Mouse (Mus musculus) lung, adult 2 months (tissue): ENCODE data around the gene Gnb5. TPM values are rescaled to one million over a fixed set of nuclear protein-coding genes. Genes with fewer than 3 reads are reported as not detected.

Experiments used
- DNase-seq: peaks from one replicate; pipeline ENCODE4 v3.0.0; 2022
- H3K4me1 ChIP-seq: fragments of 200-500 bp; 2 replicates; pipeline ENCODE4 v1.6.1; 2011; ENCODE audit warnings: low read length; ENCODE audit not compliant: control insufficient read depth, insufficient read depth
- H3K4me3 ChIP-seq: fragments of 200-500 bp; replicated peaks from 2 replicates; pipeline ENCODE3; 2011; ENCODE audit warnings: low read depth, mild to moderate bottlenecking, control low read depth, low read length; ENCODE audit errors: extremely low read depth
- CTCF ChIP-seq: fragments of 200-500 bp; IDR thresholded peaks from 2 replicates; pipeline ENCODE4 v1.5.1; 2011; ENCODE audit warnings: mild to moderate bottlenecking, low read length, control low read depth; ENCODE audit not compliant: insufficient read depth
- POLR2A ChIP-seq: fragments of 200-500 bp; IDR thresholded peaks from 2 replicates; pipeline ENCODE4 v1.6.1; 2011; ENCODE audit warnings: low read depth, mild to moderate bottlenecking, control low read depth, low read length, borderline replicate concordance; ENCODE audit errors: extremely low read depth
- WGBS: fragments of 180-500 bp; shearing (Covaris S2); methylation state at CpG from one replicate; pipeline ENCODE4 v1.1.7; 2018; 5-methylcytosine and 5-hydroxymethylcytosine counted together
- polyA plus RNA-seq: library from polyadenylated mRNA; depleted of rRNA; stranded (reverse); fragments of >200 nt; gene quantifications from 2 replicates; pipeline ENCODE4 v1.2.3, GENCODE M21; 2012; rRNA removed

The Gnb5 gene
- polyA plus RNA-seq, 1 experiment = 15.4 TPM

- H3K4me1 ChIP-seq = no peaks in the 10 kb centered on the region
- no peak for TF ChIP-seq CTCF
- TF ChIP-seq POLR2A = no peak
- 81% methylated on average over 4 of the region's 4 CpGs for WGBS
- no peak overlapping the region for H3K4me3 ChIP-seq
- DNase-seq = no peak
Observed at GRCm38 (mm10) chr9:75365195-75365594, 59.1 kb downstream of the Gnb5 start.

GRCm38 (mm10) chr9:75366191-75366590 is 60.1 kb downstream of the Gnb5 start:
- DNase-seq = no peak
- no peak overlapping the region for H3K4me3 ChIP-seq
- WGBS = 62% methylated on average over 5 of the region's 5 CpGs
- TF ChIP-seq CTCF (no peak), POLR2A (no peak)
- no peaks in the 10 kb centered on the region for H3K4me1 ChIP-seq

- 70% methylated on average over 3 of the region's 3 CpGs for WGBS
- no peak overlapping the region for H3K4me3 ChIP-seq
- no peaks in the 10 kb centered on the region for H3K4me1 ChIP-seq
- no peak for DNase-seq
- TF ChIP-seq CTCF = no peak
- no peak for TF ChIP-seq POLR2A
Observed at GRCm38 (mm10) chr9:75368779-75369178, 62.7 kb downstream of the Gnb5 start.

- H3K4me1 ChIP-seq = no peaks in the 10 kb centered on the region
- WGBS = 88% methylated on average over 9 of the region's 9 CpGs
- no peak for TF ChIP-seq CTCF
- TF ChIP-seq POLR2A = no peak
- no peak overlapping the region for H3K4me3 ChIP-seq
- DNase-seq = no peak
Observed at GRCm38 (mm10) chr9:75375606-75376005, 69.5 kb downstream of the Gnb5 start.

GRCm38 (mm10) chr9:75376428-75376827 is 70.3 kb downstream of the Gnb5 start:
- TF ChIP-seq CTCF (no peak), POLR2A (no peak)
- no peak for DNase-seq
- WGBS = 61% methylated on average over 1 of the region's 1 CpGs
- no peaks in the 10 kb centered on the region for H3K4me1 ChIP-seq
- H3K4me3 ChIP-seq = no peak overlapping the region

GRCm38 (mm10) chr9:75378774-75379173 is 72.7 kb downstream of the Gnb5 start:
- DNase-seq = no peak
- Histone ChIP-seq H3K4me3 (no peak overlapping the region), H3K4me1 (no peaks in the 10 kb centered on the region)
- TF ChIP-seq CTCF (no peak), POLR2A (no peak)
- 61% methylated on average over 2 of the region's 2 CpGs for WGBS

GRCm38 (mm10) chr9:75382825-75383224 is 76.7 kb downstream of the Gnb5 start:
- no peak overlapping the region for H3K4me3 ChIP-seq
- DNase-seq = no peak
- 77% methylated on average over 14 of the region's 14 CpGs for WGBS

GRCm38 (mm10) chr9:75383785-75384184 is 77.7 kb downstream of the Gnb5 start:
- WGBS = 80% methylated on average over 9 of the region's 9 CpGs
- Histone ChIP-seq H3K4me3 (no peak overlapping the region), H3K4me1 (no peaks in the 10 kb centered on the region)
- TF ChIP-seq POLR2A (no peak), CTCF (0 out of 2 replicates have a peak, but pooled peaks have one; percentile 24)
- no peak for DNase-seq

More at GRCm38 (mm10) chr9:75382825-75383224, 76.7 kb downstream of the Gnb5 start:
- H3K4me1 ChIP-seq = no peaks in the 10 kb centered on the region
- TF ChIP-seq POLR2A = no peak
- TF ChIP-seq CTCF = no peak

- no peak for DNase-seq
- TF ChIP-seq CTCF = no peak
- TF ChIP-seq POLR2A = no peak
- H3K4me1 ChIP-seq = no peaks in the 10 kb centered on the region
- H3K4me3 ChIP-seq = no peak overlapping the region
- 82% methylated on average over 3 of the region's 3 CpGs for WGBS
Observed at GRCm38 (mm10) chr9:75384337-75384962, 78.4 kb downstream of the Gnb5 start.

GRCm38 (mm10) chr9:75385218-75385974 is 79.3 kb downstream of the Gnb5 start:
- H3K4me1 ChIP-seq = no peaks in the 10 kb centered on the region
- no peak for DNase-seq
- TF ChIP-seq POLR2A (no peak), CTCF (no peak)
- no peak overlapping the region for H3K4me3 ChIP-seq
- 76% methylated on average over 9 of the region's 9 CpGs for WGBS

GRCm38 (mm10) chr9:75393251-75393650 is 87.2 kb downstream of the Gnb5 start:
- 76% methylated on average over 12 of the region's 12 CpGs for WGBS

More at GRCm38 (mm10) chr9:75393251-75393650, 87.2 kb downstream of the Gnb5 start:
- Histone ChIP-seq H3K4me1 (no peaks in the 10 kb centered on the region), H3K4me3 (no peak overlapping the region)
- no peak for DNase-seq
- TF ChIP-seq CTCF = no peak
- no peak for TF ChIP-seq POLR2A

Other genes starting within 250 kb of the Gnb5 start
- 3.1 and 5.8 TPM in 2 replicates for gene Myo5a, start 235.3 kb upstream of the Gnb5 start, polyA plus RNA-seq
- 44.8 and 53.2 TPM in 2 replicates for gene Myo5c, start 74.3 kb upstream of the Gnb5 start, polyA plus RNA-seq
- 0.09 TPM in 1 of 2 replicates, not detected in the other for gene Bcl2l10, start 41.5 kb downstream of the Gnb5 start, polyA plus RNA-seq
- 14.5 and 25.2 TPM in 2 replicates for gene Mapk6, start 103.7 kb downstream of the Gnb5 start, polyA plus RNA-seq
- gene Leo1, start 135.2 kb downstream of the Gnb5 start, polyA plus RNA-seq = 2.5 and 4.1 TPM in 2 replicates